Mouse (Mus musculus) liver, postnatal 0 days (tissue): Measurements from ENCODE around the gene Mettl23. TPM values are rescaled to one million over a fixed set of nuclear protein-coding genes. Genes with fewer than 3 reads are reported as not detected.
"Not testable (repeated sequence)": the region's sequence is repeated elsewhere in the genome, so short reads cannot be mapped to it uniquely, and the experiment has no call there.

Source experiments
- ATAC-seq: fragments of 200-750 bp; cut with Nextera tagmentation; 2 replicates; pipeline ENCODE4 v1.8.0; 2017; ENCODE audit warnings: mild to moderate bottlenecking, moderate library complexity
- DNase-seq: peaks from one replicate; pipeline ENCODE4 v3.0.0-alpha.2; 2016
- H3K27ac ChIP-seq: fragments of 300-500 bp; sonication (generic); 2 replicates; pipeline ENCODE4 v1.5.1; 2014; ENCODE audit warnings: antibody characterized with exemption, moderate library complexity, mild to moderate bottlenecking, low read depth
- H3K27me3 ChIP-seq: fragments of 300-500 bp; sonication (generic); 2 replicates; pipeline ENCODE4 v1.6.1; 2014; ENCODE audit warnings: low read length, control low read depth, mixed read lengths; ENCODE audit not compliant: insufficient read depth
- H3K36me3 ChIP-seq: fragments of 300-500 bp; sonication (generic); replicated peaks from 2 replicates; pipeline ENCODE4 v1.6.1; 2014; ENCODE audit warnings: mild to moderate bottlenecking, control low read depth, low read length, moderate library complexity, mixed read lengths; ENCODE audit not compliant: insufficient read depth
- H3K4me1 ChIP-seq: fragments of 300-500 bp; sonication (generic); 2 replicates; pipeline ENCODE4 v1.6.1; 2014; ENCODE audit warnings: antibody characterized with exemption, mild to moderate bottlenecking, control low read depth; ENCODE audit not compliant: insufficient read depth
- H3K4me2 ChIP-seq: fragments of 300-500 bp; sonication (generic); 2 replicates; pipeline ENCODE4 v1.6.1; 2014; ENCODE audit warnings: low read depth, mild to moderate bottlenecking, low read length, moderate library complexity, mixed read lengths
- H3K4me3 ChIP-seq: fragments of 300-500 bp; sonication (generic); 2 replicates; pipeline ENCODE4 v1.5.1; 2014; ENCODE audit warnings: low read depth, low read length
- H3K9ac ChIP-seq: fragments of 300-500 bp; sonication (generic); replicated peaks from 2 replicates; pipeline ENCODE4 v1.6.1; 2014; ENCODE audit warnings: mild to moderate bottlenecking, moderate library complexity
- H3K9me3 ChIP-seq: fragments of 300-500 bp; sonication (generic); 2 replicates; pipeline ENCODE4 v1.6.1; 2016; ENCODE audit warnings: mild to moderate bottlenecking, control low read depth, low read length, mixed read lengths
- CTCF ChIP-seq: sonication (generic); IDR thresholded peaks from 2 replicates; pipeline ENCODE4 v1.5.1; 2016; ENCODE audit warnings: antibody characterized with exemption, low read depth
- EP300 ChIP-seq: IDR thresholded peaks from 2 replicates; pipeline ENCODE4 v1.6.1; 2016; ENCODE audit warnings: antibody characterized with exemption, low read depth, mild to moderate bottlenecking
- WGBS: fragments of 180-500 bp; shearing (Covaris S2); extraction: QIAGEN DNeasy Blood & Tissue Kit; methylation state at CpG from one replicate; pipeline ENCODE4 v1.1.7; 2014; ENCODE audit not compliant: insufficient replicate concordance; 5-methylcytosine and 5-hydroxymethylcytosine counted together
- polyA plus RNA-seq: library from polyadenylated mRNA; unstranded; fragments of >200 nt; fragmentation: Nextera tagmentation; extraction: Ambion mirVana; gene quantifications from 2 replicates; pipeline ENCODE4 v1.2.1, GENCODE M21; 2015

Gene Mettl23
- polyA plus RNA-seq, 1 experiment from 2014 or later: 33.0 TPM

DNA sequence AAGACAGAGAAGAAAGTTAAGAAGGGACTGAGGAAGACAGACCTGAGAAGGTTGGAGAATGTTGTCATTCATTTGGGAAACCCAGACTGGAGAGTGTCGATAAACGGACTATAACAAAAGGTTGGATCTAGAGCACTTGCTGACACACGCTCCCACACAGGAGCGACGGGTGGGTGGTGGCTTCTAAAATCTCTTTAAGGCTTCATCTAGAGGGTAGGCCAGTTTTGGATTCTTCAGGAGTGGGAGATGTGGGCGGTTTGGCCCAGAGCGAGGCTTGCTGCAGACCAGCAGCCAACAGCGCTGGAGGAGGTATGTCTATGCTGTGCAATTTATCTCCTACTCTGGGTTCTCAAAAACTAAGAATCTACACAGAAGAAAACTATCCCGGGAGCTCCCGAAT is 20.5 kb upstream of the Mettl23 start:
- Histone ChIP-seq H3K4me3 (no peak overlapping the region), H3K36me3 (no peaks in the 10 kb centered on the region), H3K9ac (no peak overlapping the region), H3K27ac (no peak overlapping the region), H3K27me3 (0 out of 2 replicates have a peak, but pooled peaks cover 4% of the 10 kb centered on the region), H3K4me2 (no peak overlapping the region), H3K9me3 (no peaks in the 10 kb centered on the region), H3K4me1 (no peaks in the 10 kb centered on the region)
- ATAC-seq (no peak), DNase-seq (no peak)
- 93% methylated on average over 10 of the region's 10 CpGs for WGBS
- TF ChIP-seq EP300: no peak
- no peak for TF ChIP-seq CTCF

DNA sequence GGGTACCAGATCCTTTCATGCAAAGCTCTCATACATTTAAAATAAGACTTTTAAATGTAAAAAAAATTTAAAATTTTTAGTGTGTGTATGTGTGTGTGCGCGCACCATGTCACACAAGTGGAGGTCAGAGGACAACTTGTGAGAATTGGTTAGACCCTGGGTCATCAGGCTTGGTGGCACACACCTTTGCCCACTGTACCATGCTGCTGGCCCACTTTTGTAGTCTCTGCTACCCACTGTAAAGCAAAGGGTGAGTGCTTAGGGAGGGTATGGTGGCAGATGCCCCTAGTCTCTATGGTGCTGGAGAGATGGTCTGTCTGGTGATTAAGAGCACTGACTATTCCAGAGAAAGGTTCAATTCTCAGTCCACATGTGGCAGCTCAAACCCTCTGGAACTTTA is 19.8 kb upstream of the Mettl23 start:
- TF ChIP-seq CTCF (no peak), EP300 (no peak)
- Histone ChIP-seq H3K9me3 (no peaks in the 10 kb centered on the region), H3K9ac (no peak overlapping the region), H3K4me3 (no peak overlapping the region), H3K27me3 (0 out of 2 replicates have a peak, but pooled peaks cover 4% of the 10 kb centered on the region), H3K4me1 (peaks cover 3% of the 10 kb centered on the region; the same call in 1 of the 2 replicates), H3K36me3 (no peaks in the 10 kb centered on the region), H3K27ac (no peak overlapping the region), H3K4me2 (no peak overlapping the region)
- DNase-seq (no peak), ATAC-seq (no peak)
- 95% methylated on average over 2 of the region's 2 CpGs for WGBS

DNA sequence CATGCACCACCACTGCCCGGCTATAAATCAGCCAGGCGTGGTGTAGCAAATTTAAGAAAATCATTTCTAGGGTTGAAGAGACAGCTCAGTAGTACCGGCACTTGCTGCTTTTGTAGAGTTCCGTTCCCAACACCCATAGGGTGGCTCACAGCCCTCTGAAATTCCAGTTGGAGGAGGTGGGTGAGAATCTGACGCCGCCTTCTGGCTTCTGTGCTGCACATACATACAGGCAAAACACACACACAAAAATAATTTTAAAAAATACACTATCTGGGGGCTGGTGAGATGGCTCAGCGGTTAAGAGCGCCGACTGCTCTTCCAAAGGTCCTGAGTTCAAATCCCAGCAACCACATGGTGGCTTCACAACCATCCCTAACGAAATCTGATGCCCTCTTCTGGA is 19.2 kb upstream of the Mettl23 start:
- not testable (repeated sequence) for H3K9ac ChIP-seq, H3K4me1 ChIP-seq, H3K27me3 ChIP-seq, H3K4me2 ChIP-seq, ATAC-seq, H3K9me3 ChIP-seq, H3K4me3 ChIP-seq, H3K27ac ChIP-seq, DNase-seq, H3K36me3 ChIP-seq
- WGBS: 91% methylated on average over 9 of the region's 10 CpGs

DNA sequence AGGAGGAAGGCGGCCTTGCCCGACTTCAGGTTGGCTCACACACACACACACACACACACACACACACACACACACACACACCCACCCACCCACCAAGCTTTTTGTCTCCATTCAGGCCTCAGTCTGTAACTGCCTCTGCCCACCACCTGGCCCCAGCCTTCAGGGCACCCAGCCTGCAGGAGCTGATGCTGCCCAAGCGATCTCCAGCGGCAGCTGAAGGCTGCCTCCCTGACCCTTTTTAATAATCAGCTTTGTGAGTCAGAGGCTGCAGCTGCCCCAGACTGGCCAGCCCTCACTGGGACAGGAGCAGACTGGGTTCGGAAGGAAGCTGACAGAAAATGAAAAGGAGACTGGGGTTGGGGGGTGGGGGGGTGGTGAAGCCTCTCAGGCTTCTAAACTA is 17.8 kb upstream of the Mettl23 start:
- Histone ChIP-seq H3K4me1 (peaks cover 6% of the 10 kb centered on the region; the same call in 1 of the 2 replicates), H3K9ac (no peak overlapping the region), H3K4me3 (no peak overlapping the region), H3K4me2 (no peak overlapping the region), H3K9me3 (no peaks in the 10 kb centered on the region), H3K27me3 (0 out of 2 replicates have a peak, but pooled peaks cover 4% of the 10 kb centered on the region), H3K36me3 (no peaks in the 10 kb centered on the region), H3K27ac (no peak overlapping the region)
- no peak for ATAC-seq
- WGBS: 76% methylated on average over 4 of the region's 5 CpGs
- no peak for DNase-seq
- TF ChIP-seq EP300: no peak
- TF ChIP-seq CTCF: no peak

DNA sequence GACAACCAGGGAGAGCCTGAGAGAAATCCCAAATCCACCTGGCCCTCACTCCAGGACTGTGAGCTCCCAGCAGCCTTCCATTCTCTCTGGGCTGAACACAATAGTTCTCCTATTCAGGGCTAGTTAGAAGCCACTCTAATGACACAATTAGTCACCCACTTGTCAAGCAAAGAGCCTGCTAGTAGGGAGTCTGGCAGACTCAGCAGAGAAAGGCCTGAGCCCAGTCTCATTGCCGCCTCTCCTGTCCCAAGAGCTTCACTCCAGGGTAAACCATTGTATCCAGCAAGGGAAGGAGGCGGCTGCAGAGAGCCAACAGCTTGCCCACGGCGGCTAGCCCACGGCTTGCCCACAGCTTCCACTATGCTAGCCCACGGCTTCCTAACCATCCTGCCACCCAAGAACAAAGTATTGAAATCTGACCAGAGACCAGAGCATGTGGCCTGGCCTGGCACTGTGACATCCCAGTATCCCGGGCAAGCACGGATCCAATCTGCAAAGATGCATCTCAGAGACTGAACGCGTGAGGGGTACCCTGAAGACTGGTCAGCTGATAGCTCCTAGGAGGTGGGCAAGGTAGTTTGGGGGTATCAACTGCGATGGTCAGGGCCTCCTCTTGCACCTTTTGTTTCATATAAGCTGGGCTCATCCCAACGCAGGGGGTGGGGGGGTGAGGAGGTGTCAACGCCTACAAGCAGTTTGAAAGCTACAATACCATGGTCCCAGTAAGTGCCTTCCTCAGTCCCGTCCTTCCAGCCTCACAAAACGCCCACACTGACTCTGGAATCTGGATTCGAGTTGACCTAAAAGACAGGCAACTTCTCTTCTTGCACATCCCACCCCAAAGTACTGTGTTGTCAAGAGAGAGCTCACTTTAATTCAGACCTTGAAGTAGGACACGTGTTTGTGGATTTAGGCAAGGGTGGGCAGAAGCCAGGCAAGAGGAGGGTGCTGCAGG is 16.3 kb upstream of the Mettl23 start:
- H3K4me2 ChIP-seq: peak overlapping the region; percentile 74
- ATAC-seq: no peak
- TF ChIP-seq CTCF: no peak
- no peak for TF ChIP-seq EP300
- H3K36me3 ChIP-seq: no peaks in the 10 kb centered on the region
- no peak overlapping the region for H3K9ac ChIP-seq
- 0 out of 2 replicates have a peak, but pooled peaks cover 4% of the 10 kb centered on the region for H3K27me3 ChIP-seq
- WGBS: 60% methylated on average over 17 of the region's 17 CpGs
- no peak overlapping the region for H3K27ac ChIP-seq
- peak overlapping the region; percentile 42 for H3K4me3 ChIP-seq
- no peak for DNase-seq
- H3K9me3 ChIP-seq: no peaks in the 10 kb centered on the region
- peaks cover 6% of the 10 kb centered on the region; the same call in 1 of the 2 replicates for H3K4me1 ChIP-seq

DNA sequence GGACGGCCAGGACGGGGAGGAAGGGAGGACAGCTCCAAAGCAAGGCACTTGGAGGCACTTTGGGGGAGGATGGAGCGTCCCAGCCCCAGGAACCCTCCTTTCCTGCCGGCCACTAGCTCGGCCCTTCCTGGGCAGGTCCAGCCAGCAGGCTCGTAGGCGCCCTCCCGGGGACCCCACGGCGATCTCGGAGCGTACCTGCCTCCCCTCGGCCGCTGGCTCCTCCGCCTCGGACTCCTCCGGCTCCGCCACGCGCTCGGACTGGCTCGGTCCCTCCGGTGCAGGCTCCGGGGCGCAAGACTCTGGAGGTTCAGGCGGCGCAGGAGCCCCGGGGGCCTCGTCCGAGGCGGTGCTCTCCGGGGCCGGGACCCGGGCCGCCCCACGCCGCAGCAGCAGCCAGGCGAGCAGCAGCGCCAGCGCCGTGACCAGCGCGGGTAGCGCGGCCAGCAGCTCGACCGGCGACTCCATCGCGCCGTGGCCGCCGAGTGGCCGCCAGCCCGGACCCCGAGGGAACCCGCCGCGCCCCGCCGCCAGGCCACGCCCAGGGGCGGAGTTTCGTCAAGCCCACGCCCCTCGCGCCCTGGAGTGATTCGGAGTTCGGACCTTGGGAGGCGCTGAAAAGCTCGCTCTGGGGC is 15.4 kb upstream of the Mettl23 start, which contains the start of gene Mxra7:
Mxra7 (minus strand) TSS at position 513 of the 632 bp plus-strand sequence.
- Histone ChIP-seq H3K27ac (no peak within 1 kb of the TSS), H3K27me3 (0 out of 2 replicates have a peak, but pooled peaks cover 4% of the 10 kb centered on the region), H3K4me3 (peak within 1 kb of the TSS; percentile 42), H3K36me3 (no peaks in the 10 kb centered on the region), H3K9me3 (no peaks in the 10 kb centered on the region), H3K4me1 (peaks cover 6% of the 10 kb centered on the region; the same call in 1 of the 2 replicates), H3K4me2 (peak within 1 kb of the TSS; percentile 74), H3K9ac (0 out of 2 replicates have a peak within 1 kb of the TSS, but pooled peaks have one; percentile 2)
- TF ChIP-seq CTCF (no peak), EP300 (no peak)
- ATAC-seq: peak; percentile 63
- DNase-seq: peak; percentile 74
- 2% methylated on average over 52 of the region's 71 CpGs for WGBS
